Mouse (Mus musculus): ENCODE results near the gene Nr2c1.

The Nr2c1 gene

GRCm38 (mm10) chr10:94204973-94205372, 57.1 kb downstream of the Nr2c1 start:
- DNase-seq (ENCODE audit: low spot score in 2 of 2), result no peak

GRCm38 (mm10) chr10:94210718-94211618, 63.1 kb downstream of the Nr2c1 start:
- no peak for DNase-seq (ENCODE audit: low spot score in 2 of 2)

- no peak for DNase-seq (ENCODE audit: low spot score in 2 of 2)
Observed at GRCm38 (mm10) chr10:94211725-94212124, 63.9 kb downstream of the Nr2c1 start.

- DNase-seq (ENCODE audit: low spot score in 2 of 2), result no peak
Observed at GRCm38 (mm10) chr10:94225026-94225750, 77.4 kb downstream of the Nr2c1 start.

GRCm38 (mm10) chr10:94230172-94230981, 82.6 kb downstream of the Nr2c1 start:
- DNase-seq (ENCODE audit: low spot score in 2 of 2), result no peak

GRCm38 (mm10) chr10:94231025-94231424, 83.2 kb downstream of the Nr2c1 start:
- no peak for DNase-seq (ENCODE audit: low spot score in 2 of 2)

GRCm38 (mm10) chr10:94235200-94235599, 87.4 kb downstream of the Nr2c1 start:
- no peak for DNase-seq (ENCODE audit: low spot score in 2 of 2)

GRCm38 (mm10) chr10:94241346-94241745, 93.5 kb downstream of the Nr2c1 start:
- DNase-seq (ENCODE audit: low spot score in 2 of 2), result no peak

Measured in spleen, postnatal 4 days (tissue).